Mouse (Mus musculus) mature B cell (primary cell): ENCODE results near the gene Cyp2w1.

Experiments used
- in situ Hi-C: fragments of 300-500 bp; cut with MboI; formaldehyde crosslinking; loops from 2 replicates; pipeline ENCODE4 v1.14.3; 2019

The Cyp2w1 gene

GRCm38 (mm10) chr5:139404801-139405401, 52.5 kb downstream of the Cyp2w1 start, which contains the start of gene C130050O18Rik:
TSS of gene C130050O18Rik (plus strand) at chr5:139405280.
- in situ Hi-C loops = no loop called here

DNA sequence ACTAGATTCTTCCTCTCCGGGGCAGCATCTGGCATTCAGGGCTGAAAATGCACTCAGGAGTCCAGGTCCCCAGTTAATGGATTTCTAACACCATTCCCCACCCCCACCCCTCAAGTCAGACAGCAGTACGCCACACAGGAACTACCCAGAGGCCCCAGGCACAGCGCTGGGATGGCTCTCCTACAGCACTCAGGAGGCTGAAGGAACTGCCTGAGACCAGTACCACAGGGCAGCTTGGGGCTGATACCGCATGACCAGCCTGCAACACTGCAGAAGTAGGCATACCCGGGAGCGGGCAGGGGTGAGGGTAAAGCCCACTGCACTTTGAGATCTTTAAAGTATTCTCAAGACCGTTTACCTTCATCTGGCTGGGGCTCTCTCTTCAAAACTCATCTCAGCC, 53.1 kb downstream of the Cyp2w1 start:
- in situ Hi-C loops = no loop called here

GRCm38 (mm10) chr5:139405953-139406352, 53.5 kb downstream of the Cyp2w1 start:
- in situ Hi-C loops = no loop called here
